Mouse (Mus musculus) kidney, adult 9 months (tissue): ENCODE measurements around the gene Dhx34.
"Not testable (repeated sequence)": the region's sequence is repeated elsewhere in the genome, so short reads cannot be mapped to it uniquely, and the experiment has no call there.

Experiments
- DNase-seq: peaks from one replicate; pipeline ENCODE4 v3.0.0; 2022

The Dhx34 gene

GRCm38 (mm10) chr7:16221582-16222272, at the start of gene Dhx34:
Gene Dhx34 (minus strand): TSS chr7:16222037.
- peak; percentile 97 for DNase-seq

GRCm38 (mm10) chr7:16271139-16271538, 49.3 kb upstream of the Dhx34 start:
- no peak for DNase-seq

- not testable (repeated sequence) for DNase-seq
Measured at GRCm38 (mm10) chr7:16266593-16266992, 44.8 kb upstream of the Dhx34 start.

- DNase-seq: no peak
Measured at GRCm38 (mm10) chr7:16265856-16266255, 44.0 kb upstream of the Dhx34 start.

GRCm38 (mm10) chr7:16263843-16264242, 42.0 kb upstream of the Dhx34 start:
- no peak for DNase-seq

GRCm38 (mm10) chr7:16263015-16263787, 41.4 kb upstream of the Dhx34 start:
- peak; percentile 85 for DNase-seq

GRCm38 (mm10) chr7:16261097-16261496, 39.3 kb upstream of the Dhx34 start:
- DNase-seq: no peak

GRCm38 (mm10) chr7:16259110-16259590, 37.3 kb upstream of the Dhx34 start, which contains the start of gene C5ar1:
Gene C5ar1 (minus strand): TSS chr7:16259540.
- no peak for DNase-seq

GRCm38 (mm10) chr7:16257830-16258229, 36.0 kb upstream of the Dhx34 start:
- DNase-seq: no peak

- DNase-seq: not testable (repeated sequence)
Measured at GRCm38 (mm10) chr7:16255963-16256362, 34.1 kb upstream of the Dhx34 start.

- DNase-seq: no peak
Measured at GRCm38 (mm10) chr7:16254195-16254594, 32.4 kb upstream of the Dhx34 start.

GRCm38 (mm10) chr7:16250687-16251086, 28.9 kb upstream of the Dhx34 start:
- DNase-seq: no peak

- no peak for DNase-seq
Measured at GRCm38 (mm10) chr7:16245958-16246357, 24.1 kb upstream of the Dhx34 start.

GRCm38 (mm10) chr7:16244067-16244466, 22.2 kb upstream of the Dhx34 start, which contains the start of gene C5ar2:
Gene C5ar2 (minus strand): TSS chr7:16244154.
- DNase-seq: no peak

- DNase-seq: no peak
Measured at GRCm38 (mm10) chr7:16242198-16242597, 20.4 kb upstream of the Dhx34 start.

GRCm38 (mm10) chr7:16241787-16242186, 19.9 kb upstream of the Dhx34 start:
- no peak for DNase-seq

GRCm38 (mm10) chr7:16240978-16241303, 19.1 kb upstream of the Dhx34 start:
- no peak for DNase-seq

- DNase-seq: no peak
Measured at GRCm38 (mm10) chr7:16240281-16240977, 18.6 kb upstream of the Dhx34 start.

GRCm38 (mm10) chr7:16239554-16239997, 17.7 kb upstream of the Dhx34 start:
- DNase-seq: no peak

GRCm38 (mm10) chr7:16229869-16230268, 8.0 kb upstream of the Dhx34 start:
- peak; percentile 83 for DNase-seq

- no peak for DNase-seq
Measured at GRCm38 (mm10) chr7:16213986-16214385, 7.9 kb downstream of the Dhx34 start.

GRCm38 (mm10) chr7:16213196-16213595, 8.6 kb downstream of the Dhx34 start:
- DNase-seq: no peak

GRCm38 (mm10) chr7:16210862-16211365, 10.9 kb downstream of the Dhx34 start:
- no peak for DNase-seq
